Mouse (Mus musculus) thymus, adult 18-20 months (tissue): ENCODE data around the gene Dcxr.
"Not testable (repeated sequence)": the region's sequence is repeated elsewhere in the genome, so short reads cannot be mapped to it uniquely, and the experiment has no call there.

Experiments
- DNase-seq, 2 experiments: peaks; one replicate each; pipeline ENCODE4 v3.0.0; 2022; ENCODE audit warnings: mixed read lengths in 2 of 2

Dcxr gene

DNA sequence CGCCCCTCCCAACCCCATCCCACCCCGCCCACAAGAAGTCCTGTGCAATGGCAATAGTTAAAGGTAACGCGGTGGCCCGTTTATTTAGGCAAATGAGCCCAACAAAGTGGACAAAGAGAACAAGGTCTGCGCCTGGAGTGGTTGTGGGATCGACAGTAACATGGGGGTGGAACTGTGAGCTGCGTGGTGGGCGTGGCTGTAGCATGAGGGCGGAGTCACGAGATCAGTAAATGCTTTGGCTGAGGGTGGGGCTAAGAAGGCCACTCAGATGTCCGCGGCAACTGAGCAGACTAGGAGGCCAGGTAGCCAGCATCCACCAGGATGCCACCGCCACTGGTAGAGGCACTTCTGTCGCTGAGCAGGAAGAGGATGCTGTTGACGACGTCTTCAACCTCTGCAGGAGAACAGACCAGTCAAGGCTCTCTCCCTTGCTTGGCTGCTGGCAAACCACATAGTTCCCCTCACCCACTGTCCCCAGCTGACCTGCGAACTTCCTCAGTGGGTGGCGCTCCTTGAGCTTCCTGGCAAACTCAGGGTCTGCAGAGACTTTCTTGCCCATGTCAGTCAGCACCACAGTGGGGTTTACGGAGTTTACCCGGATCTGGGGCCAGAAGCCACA, 2.5 kb upstream of the Dcxr start:
- DNase-seq: not testable (repeated sequence)

- no peak for DNase-seq
Observed at GRCm38 (mm10) chr11:120728530-120729240, 1.6 kb upstream of the Dcxr start.

- no peak for DNase-seq
Observed at GRCm38 (mm10) chr11:120727564-120727963, 483 bp upstream of the Dcxr start.

DNA sequence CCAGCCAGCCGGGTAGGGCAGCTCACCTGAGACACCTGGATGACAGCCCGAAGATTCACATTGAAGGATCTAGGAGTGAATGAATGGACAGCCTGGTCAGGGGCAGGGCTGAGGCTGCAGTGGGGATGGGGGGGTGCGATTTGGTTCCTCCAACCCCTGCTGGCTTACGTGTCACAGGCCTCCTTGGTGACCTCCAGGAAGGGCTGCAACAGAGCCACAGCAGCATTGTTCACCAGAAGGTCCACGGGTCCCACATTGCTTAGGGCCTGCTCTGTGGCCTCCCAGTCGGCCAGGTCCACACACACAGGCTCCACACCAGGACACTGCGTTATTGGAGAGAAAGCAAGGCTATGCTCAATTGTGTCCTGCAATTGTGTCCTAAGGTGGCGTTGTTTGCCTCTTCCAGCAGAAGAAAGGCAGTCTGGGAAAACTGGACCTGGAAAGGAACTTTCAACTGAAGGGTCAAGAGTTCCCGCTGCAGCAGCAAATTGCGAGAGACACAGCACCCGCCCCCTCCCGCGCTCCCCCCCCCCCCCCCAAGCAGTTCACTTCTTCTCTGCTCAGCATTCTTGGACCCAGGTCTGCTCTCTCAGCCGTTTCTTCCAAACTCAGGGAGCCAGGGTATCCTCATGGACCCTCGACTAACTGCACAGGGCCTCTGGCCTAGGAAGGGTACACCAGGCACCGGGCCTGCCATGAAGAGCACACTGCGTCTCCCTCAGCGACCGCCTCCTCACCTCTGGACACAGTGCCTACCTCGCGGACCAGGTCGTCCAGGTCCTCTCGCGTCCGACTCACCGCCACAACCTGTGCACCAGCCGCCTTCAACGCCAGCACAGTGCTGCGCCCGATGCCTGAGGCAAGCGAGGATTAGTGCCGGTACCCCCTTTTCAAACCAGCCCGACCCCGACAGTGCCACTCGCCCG, 575 bp downstream of the Dcxr start:
- no peak for DNase-seq

- no peak for DNase-seq
Observed at GRCm38 (mm10) chr11:120723509-120723908, 3.6 kb downstream of the Dcxr start.

- DNase-seq: no peak
Observed at GRCm38 (mm10) chr11:120722761-120723382, 4.2 kb downstream of the Dcxr start.

DNA sequence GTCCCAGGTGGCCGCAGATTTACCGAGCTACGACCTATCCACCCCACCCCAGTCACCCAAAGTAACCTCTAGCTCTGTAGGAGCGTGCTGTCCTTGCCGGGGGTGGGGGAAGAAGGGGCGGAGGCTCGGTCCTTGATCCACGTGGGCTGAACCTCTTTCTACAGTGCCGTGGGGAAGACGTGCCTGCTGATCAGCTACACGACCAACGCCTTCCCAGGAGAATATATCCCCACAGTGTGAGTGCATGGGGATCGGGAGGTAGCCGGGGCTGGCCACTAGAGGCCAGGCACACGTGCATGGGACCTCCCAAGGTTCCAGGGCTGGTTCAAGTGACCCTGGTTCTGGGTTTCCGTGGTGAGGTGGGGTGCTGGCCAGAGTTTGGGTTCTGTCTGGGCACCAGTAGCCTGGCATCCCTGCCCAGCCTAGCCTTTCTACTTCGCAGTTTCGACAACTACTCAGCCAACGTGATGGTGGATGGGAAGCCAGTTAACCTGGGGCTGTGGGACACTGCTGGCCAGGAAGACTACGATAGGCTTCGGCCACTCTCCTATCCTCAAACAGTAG, 4.9 kb downstream of the Dcxr start:
- DNase-seq: no peak

GRCm38 (mm10) chr11:120721124-120722066, 5.7 kb downstream of the Dcxr start, which contains the start of gene Rac3:
Gene Rac3, plus strand, starts transcription at chr11:120721470.
- DNase-seq: no peak

DNA sequence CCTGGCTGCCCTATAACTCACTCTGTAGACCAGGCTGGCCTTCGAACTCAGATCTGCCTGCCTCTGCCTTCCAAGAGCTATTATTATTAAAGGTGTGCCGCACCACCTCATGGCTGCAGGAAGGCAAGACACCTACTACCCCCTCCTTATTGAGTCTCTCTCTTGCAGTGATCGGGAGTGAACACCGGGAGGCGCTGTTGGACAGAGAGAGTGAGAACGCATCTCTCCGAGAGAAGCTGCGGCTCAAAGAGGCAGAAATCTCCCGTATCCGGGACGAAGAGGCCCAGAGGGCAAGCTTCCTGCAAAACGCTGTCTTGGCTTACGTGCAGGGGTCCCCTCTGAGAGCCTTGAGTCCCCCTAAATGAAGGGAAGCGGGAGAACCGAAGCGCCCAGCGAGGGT, 6.6 kb downstream of the Dcxr start:
- DNase-seq: peak; percentile 75 to 80

GRCm38 (mm10) chr11:120719841-120720376, 7.2 kb downstream of the Dcxr start:
- DNase-seq: no peak

DNA sequence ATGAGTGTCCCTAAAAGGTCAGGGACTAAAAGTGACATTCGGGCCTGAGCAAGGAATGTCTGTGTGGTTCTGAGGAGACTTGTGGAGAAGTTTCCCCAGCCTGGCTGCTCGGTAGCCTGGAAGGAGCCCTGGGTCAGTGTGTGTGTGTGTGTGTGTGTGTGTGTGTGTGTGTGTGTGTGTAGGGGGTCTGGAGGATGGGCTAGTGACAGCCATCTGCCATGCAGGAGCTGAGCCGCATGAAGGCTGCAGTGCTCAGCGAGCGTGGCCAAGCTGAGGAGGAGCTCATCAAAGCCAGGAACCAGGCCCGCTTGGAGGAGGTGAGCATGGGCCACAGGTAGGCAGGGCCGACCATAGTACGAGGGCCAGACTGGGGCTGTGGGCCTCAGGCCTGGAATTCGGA, 7.8 kb downstream of the Dcxr start:
- no peak for DNase-seq

DNA sequence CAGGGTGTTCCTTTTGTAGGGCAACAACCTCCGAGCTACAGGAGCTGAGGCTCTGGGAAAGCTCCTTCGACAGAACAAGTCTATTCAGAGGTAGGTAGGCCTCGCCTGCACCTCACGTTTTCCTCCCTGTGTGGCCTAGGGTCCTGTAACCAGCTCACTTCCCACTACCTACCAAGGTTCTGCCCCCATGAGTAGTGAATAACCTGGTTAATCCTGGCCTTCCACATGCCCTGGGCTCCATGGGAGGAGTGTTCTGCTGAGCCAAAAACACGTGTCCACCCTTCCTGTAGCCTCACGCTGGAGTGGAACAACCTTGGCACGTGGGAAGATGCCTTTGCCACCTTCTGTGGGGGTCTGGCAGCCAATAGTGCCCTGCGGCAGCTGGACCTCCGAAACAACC, 11.9 kb downstream of the Dcxr start:
- DNase-seq: no peak

- no peak for DNase-seq
Observed at GRCm38 (mm10) chr11:120714546-120714945, 12.5 kb downstream of the Dcxr start.

- peak; percentile 97 to 99 for DNase-seq
Observed at GRCm38 (mm10) chr11:120713580-120714518, 13.2 kb downstream of the Dcxr start, which contains the start of the genes Cenpx and Lrrc45. Gene Cenpx, minus strand, starts transcription at chr11:120713738. Gene Lrrc45, plus strand, starts transcription at chr11:120713925.

DNA sequence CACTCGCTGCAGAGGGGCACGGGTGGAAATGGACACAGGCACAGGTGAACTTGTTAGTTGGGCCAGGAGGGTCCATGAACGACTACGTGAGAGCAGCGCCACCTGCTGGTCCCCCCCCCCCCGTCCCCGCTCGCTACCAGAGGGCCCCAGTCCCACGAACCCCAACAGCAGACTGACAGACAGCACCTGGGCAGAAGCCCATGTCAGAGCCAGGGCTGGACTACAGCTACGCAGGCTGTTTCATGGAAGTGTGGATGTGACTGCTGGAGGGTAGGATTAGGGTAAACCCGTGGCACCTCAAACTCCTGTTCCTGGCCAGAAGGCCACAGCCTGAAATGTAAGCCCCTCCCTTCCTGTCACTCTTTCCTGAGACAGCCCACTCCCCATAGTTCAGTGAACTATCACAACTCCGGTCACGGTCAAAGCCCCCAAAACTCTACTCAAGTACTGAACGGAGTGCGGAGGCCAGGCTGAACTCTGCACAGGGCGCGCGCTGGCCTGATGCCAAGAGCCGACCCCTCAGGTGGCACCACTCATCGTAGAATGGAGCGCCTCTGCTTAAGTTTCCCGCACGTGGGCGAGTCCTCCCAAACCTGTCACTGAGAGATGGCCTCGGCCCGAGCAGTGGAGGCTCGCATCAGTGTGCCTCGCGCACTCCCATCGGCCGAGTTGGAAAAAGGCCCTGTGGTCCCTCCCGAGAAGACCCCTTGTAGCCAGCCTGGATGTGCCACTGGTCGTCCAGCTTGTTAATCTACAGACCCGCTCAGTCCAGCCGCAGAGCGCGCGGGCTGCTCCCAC, 14.1 kb downstream of the Dcxr start:
- DNase-seq: peak in 1 of 2 experiments; percentile 50

GRCm38 (mm10) chr11:120711980-120712604, 15.0 kb downstream of the Dcxr start:
- DNase-seq: no peak

GRCm38 (mm10) chr11:120710672-120711071, 16.4 kb downstream of the Dcxr start:
- DNase-seq: no peak

- no peak for DNase-seq
Observed at GRCm38 (mm10) chr11:120709551-120709950, 17.5 kb downstream of the Dcxr start.
